Mouse (Mus musculus) frontal cortex, postnatal 36 days (tissue): ENCODE results near the gene Cnp.
A peak's percentile ranks its signal among the peaks of the same experiment; 100 is the strongest.
"Not testable (repeated sequence)": the region's sequence is repeated elsewhere in the genome, so short reads cannot be mapped to it uniquely, and the experiment has no call there.

Source experiments
- DNase-seq, 2 experiments: peaks; one replicate each; pipeline ENCODE4 v3.0.0; 2022; ENCODE audit warnings: low spot score in 2 of 2

The Cnp gene

DNA sequence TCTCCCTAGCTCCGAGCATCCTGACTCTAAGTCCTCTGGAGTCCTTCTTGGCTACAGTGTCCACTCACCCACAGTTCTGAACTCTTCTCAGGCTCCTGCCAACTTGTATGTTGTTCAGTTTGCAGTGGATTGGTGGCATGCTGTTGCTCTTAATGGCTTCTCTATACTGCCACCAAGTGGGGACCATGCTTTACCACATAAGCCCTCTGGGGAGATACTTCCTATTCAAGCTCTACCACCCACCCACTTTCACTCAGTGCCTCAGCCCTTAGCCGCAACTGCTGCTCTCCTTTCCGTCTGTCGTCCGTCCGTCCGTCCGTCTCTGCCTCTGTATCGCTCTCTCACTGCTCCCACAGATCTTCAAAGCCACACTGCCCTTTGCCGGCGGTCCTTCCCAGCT lies 19.1 kb upstream of the Cnp start:
- peak; percentile 20 to 58 for DNase-seq

DNA sequence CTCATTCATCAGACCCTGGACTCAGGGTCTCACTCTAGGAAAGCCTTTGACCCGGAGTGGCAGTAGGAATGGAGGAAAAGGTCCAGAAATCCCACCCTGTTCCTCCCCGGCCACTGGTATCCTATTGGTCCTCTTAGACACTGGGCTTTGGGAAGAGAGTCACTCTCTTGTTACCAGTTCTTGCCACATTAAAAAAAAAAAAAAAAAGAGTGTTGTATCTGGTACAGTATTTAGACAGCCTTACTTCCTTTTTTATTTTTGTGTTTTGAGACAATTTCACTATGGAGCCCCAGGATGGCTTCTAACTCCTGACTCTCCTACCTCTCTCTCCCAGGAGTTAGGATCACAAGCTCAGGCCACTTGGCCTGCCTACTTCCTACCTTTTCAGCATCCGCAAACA lies 17.1 kb upstream of the Cnp start:
- no peak for DNase-seq

DNA sequence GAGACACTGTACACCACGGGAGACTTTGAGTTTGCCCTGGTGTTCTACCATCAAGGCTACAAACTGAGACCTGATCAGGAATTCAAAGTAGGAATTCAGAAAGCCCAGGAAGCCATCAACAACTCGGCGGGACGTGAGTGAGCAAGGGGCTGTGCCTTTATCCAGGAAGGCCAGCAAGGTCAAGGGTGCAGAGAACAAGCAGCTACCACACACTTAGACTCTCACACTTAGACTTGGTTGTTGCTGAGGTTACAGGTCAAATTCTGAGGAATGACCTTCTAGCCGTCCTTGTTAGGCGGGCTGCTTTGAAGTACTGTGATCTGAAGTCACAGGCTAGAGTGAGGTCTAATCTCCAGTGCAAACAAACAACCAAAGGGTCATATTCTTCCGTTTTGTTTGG lies 15.2 kb upstream of the Cnp start:
- DNase-seq: no peak

DNA sequence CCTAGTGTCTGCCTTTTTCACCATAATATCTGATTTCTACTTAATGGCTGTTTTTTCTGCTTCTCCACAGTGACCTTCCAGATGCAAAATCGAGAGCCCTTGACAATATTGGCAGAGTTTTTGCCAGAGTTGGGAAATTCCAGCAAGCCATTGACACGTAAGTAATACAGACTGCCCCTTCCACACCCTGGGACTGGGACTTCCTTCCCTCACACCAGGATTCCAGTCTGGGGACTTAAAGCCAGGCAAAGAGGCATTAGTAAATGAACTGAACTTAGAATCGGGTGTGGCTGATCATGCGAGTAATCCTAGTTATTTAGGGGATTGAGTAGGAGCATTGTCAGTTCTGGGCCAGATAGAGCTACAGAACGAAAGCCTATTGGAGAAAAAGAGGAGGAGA lies 13.0 kb upstream of the Cnp start:
- no peak for DNase-seq

DNA sequence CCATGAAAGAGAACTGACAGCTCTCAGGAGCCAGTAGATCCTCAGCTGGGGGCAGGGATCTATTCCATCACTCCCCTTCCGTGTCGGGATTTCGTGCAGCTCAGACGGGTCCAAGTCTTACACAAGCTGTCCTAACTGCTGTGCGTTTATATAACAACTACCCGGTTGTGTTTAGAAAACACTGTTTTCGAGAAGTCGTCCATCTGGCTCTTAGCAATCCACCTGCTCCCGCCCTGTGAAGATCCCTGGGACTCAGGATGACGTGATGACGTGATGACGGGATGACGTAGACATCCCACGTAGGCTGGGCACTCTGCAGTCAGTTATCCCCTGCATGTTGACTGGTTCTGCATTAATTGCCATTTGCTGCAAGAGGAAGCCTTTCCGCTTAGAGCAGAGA lies 10.4 kb upstream of the Cnp start:
- peak; percentile 78 to 84 for DNase-seq

DNA sequence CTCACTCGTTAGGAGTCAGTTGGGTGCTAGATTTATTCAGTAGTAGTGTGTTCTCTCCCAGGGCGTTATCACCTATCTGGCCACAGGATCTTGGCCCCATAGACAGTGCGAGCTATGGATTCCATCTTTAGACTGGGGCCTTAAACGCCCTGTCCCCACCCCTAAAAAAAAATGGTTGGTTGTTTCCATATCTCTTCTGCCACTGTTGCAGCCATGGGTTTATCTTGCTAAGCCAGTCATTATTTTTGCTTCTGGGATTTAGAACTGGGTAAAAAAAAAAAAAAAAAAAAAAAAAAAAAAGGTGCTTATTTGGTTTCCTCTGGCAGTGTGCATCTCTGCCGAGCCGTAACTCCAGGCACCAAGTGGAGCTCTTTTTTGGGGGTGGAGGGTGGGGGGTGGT lies 10.0 kb upstream of the Cnp start:
- no peak for DNase-seq

DNA sequence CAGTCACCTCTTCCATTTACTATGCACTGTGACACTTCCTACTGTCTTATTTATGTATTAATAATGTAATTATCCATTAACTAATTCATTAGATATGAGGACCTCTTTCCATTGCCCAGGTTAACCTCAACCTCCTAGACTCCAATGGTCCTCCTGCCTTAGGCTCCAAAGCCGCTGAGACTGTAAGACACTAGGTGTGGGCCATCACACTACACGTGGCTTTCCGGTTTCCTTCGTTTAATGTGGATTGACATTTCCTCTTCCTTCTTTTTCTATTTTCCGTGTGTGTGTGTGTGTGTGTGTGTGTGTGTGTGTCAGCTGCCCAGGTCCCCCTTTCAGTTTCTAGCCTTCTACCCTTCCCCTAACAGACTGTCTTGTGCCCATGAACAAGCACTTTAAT lies 7.5 kb upstream of the Cnp start:
- no peak for DNase-seq

DNA sequence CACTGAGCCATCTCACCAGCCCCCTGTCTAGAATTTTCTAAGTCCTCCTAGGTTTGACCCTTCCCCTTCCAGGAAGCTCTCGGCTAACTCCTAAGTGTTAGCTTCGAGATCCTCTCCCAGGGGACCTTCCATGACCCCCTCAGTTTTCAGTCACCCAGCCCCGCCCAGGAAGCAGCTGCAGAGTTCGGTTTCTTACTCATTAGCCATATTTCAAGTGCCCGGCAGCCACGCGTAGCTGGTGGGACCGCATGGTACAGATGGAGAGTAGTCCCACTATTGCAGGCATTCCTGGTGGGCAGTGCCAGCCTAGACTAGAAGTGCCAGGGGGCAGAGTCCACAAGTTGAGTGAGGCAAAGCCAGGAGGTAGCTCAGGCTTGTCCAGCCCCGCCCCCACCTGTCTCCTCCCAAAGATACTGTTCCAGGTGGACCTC lies 6.9 kb upstream of the Cnp start:
- no peak for DNase-seq

DNA sequence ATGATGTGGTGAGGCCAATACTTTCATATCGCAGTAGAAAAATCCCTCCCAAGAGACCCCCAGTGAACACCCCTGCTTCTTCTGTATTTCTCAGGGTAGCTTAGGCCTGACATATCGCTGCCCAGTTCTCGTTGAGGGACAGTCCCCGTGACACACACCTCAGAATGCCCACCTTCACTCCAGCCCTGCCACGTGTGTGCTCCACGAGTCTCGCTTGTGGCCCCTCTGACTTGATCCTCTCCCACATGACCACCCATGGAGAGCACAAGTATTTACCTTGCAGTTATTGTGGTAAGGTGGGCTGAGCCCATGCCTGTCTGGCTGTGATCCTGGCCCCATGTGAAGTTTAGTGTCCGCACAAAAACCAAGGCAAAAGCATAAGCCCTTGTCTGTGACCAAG lies 6.0 kb upstream of the Cnp start:
- DNase-seq: no peak

DNA sequence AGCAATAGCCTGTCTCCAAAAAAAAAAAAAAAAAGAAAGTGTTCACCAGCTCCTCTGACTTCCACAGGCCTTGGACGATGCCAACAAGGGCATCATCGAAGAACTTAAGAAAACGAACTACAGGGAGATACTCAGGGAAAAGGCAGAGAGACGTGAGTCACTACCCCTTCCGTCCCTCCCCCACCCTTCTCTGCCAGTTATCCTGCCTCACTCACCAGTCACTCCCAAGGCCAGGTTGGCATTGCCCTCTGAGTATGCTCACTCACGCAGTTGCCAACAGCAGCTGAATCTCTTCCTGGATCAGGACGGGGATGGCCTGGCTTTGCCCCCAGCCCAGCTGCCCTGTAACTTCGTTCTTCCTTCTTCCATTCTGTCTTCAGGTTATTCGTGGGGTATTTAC lies 4.9 kb upstream of the Cnp start:
- no peak for DNase-seq

DNA sequence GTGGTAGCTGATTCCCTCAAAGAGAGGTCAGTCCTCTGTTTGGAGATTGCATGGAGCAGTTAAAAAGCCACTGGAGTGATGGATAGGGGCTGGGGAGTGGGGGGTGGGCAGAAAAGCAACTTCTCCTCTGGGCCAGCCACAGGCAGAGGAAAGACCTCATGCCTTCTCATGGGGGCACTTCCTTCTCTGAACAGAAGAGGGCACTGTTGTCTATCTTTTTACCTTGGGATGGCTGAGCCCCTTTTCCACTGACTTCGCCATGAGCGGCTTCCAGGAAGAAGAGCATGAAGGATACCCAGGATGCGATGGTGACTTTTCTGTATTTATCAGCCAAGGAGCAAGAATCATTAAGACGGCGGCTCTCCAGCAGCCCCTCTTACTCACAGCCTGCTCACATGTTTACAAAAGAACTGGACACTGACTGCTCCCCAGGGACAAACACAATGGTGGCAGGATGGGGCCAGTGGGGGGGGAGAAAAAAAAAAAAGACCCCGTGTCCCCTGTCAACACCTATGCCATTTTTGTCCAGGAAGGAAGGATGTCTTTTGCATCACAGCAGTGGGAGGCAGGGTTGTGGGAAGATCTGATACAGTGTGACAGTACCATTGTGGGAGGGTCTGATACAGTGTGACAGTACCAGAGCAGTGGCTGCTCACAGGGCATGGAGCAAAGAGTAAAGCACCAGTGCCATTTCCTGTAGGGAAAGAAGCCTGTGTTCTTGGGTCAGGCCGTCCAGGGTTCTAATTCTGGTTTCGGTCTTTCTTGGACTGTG lies 4.1 kb upstream of the Cnp start:
- DNase-seq: peak; percentile 81 to 89

DNA sequence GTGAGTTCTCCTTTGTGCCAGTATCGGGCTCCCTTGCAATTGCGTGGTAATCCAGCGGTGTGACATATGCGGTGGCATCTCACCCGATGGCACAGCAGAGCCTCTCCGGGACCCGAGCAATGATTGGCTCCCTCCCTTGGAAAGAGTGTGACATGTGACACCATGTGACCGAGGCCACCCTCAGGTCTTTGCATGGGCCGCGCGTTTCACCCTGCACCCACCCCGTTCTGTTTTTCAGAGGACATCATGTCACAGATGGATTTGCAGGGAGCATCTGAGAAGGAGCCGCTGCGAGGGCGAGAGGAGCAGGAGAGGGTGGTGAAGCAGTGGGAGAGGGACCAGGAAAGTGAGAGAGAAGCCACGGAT lies 3.5 kb upstream of the Cnp start:
- peak; percentile 50 to 66 for DNase-seq

DNA sequence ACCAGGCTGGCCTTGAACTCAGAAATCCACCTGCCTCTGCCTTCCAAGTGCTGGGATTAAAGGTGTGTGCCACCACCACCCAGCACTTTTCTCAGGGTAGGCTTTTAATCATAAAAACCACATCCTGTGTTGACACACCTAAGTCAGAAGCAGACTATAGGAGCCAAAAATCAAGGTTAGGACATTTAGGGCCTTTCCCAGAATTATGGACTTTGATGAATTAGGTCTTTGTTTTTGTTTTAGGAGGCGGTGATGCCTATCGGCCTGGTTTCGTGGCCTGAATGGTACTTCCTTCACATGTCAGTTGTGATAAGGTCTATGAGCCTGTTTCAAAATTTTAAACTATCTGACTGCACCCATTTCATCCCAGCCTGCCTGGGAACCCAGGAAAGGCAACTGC lies 516 bp upstream of the Cnp start:
- no peak for DNase-seq

DNA sequence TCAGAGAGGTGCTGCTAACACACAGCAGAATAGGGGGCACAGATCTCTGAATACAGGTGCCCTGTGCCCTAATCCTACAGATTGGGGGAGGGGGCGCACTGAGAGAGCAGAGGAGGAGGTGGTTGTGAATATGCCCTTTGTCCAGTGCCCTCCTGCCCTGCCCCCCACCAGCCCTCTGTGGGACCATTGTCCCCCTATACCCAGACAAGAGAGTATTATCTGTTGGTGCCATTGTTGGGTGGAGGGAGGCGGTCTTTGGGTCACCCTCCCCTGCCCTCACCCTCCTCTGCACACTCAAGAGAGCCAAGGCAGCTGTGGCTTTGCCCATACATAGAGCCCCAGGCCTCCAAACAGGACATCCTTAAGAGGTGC lies 766 bp downstream of the Cnp start:
- peak; percentile 43 to 45 for DNase-seq

DNA sequence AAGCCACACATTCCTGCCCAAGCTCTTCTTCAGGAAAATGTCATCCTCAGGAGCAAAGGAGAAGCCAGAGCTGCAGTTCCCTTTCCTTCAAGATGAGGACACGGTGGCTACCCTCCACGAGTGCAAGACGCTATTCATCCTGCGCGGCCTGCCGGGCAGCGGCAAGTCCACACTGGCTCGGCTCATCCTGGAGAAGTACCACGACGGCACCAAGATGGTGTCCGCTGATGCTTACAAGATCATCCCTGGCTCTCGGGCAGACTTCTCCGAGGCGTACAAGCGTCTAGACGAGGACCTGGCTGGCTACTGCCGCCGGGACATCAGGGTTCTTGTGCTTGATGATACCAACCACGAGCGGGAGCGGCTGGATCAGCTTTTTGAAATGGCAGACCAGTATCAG lies 1.6 kb downstream of the Cnp start:
- DNase-seq: no peak

DNA sequence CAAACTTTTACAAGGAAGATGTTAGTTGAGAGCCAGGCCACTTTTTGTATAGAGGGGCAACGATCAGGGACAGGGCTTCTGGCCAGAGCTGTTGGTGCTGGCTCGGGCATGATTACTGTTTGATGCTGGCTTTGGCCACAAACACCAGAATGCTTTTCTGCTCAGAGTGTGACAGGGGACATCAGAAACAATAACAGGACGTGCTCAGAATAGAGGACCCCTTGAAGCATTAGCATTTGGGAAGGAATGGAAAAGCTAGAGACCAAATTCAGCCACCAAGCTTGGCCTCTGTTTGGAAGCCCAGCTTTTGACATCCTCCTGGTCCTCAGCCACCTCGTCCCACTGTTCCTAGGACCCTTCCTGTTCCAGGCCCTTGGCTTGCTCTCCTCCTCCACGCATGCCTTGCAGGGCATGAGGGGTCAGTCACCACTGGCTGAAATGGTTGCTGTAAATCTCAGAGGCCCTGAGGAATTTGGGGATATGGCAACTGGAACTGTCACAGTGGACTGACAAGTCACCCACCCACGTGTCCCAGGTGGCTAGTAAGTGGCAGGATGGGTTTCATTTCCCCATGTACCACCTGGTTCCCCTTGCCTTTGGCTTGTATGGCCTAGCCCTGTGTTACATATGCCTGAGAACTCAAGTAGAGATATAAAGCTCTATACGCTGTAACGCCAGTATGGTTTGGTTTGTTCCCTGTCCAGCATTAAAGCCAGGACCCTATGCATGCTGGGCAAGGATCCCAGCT lies 3.3 kb downstream of the Cnp start:
- peak in 1 of 2 experiments; percentile 15 for DNase-seq

DNA sequence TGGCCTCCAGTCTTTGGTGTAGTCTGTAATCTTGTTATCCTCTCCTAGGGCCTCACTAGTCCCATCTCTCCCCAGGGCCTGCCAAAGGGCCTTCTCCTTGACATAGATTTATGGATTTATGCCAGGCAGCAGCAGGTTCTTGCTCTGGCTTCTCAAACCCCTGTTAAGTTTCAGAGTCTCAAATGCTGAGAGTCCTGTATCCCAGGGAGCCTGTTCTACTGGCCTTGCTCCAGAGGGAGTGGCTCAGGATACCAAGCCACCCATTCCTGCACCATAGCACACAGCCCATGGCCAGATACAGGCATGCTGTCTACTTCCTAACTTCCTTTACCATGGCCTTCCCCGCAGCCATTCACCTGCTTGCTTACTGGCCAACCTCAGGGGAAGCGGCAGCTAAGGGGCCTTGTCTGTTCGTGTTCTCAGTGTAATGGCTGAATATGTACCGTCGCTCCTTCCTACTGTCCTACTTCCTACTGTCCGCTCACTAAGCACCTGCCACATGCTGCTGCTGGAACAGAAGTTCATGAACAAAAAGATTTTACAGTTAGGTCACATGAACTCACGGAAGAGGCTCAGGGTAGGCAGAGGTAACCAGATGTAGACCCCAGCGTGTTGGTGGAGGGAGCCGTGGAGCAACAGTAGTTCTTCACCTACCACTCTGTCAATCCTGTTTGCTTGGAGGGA lies 4.6 kb downstream of the Cnp start:
- DNase-seq: no peak

DNA sequence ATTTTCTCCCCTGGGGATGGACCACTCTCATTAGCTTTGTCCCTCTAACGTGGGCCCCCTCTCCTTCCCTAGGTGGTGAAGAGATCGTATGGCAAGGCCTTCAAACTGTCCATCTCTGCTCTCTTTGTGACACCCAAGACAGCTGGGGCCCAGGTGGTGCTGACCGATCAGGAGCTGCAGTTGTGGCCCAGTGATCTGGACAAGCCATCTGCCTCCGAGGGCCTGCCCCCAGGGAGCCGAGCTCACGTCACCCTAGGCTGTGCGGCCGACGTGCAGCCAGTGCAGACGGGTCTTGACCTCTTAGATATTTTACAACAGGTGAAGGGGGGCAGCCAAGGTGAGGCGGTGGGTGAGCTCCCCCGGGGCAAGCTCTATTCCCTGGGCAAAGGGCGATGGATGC lies 5.6 kb downstream of the Cnp start:
- DNase-seq: no peak

DNA sequence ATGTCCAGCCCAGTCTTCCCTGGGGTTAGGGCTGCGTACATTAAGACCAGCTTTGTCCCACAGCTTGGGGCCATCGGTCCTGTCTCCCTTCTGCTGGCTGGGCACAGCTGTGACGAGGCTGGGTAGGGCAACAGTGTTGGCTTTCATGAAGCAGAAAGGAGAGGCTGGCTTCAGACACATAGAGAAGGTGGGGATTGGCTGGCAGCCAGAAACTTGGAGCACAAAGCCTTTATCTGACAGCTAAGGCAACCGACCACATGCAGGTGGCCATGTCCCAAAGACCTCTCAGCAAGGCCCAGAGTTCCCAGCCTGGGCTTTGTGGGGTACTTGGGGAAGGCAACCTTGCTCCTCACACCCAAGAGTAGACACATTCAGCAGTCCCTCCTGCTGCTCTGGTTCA lies 7.1 kb downstream of the Cnp start:
- DNase-seq: peak; percentile 36 to 37

DNA sequence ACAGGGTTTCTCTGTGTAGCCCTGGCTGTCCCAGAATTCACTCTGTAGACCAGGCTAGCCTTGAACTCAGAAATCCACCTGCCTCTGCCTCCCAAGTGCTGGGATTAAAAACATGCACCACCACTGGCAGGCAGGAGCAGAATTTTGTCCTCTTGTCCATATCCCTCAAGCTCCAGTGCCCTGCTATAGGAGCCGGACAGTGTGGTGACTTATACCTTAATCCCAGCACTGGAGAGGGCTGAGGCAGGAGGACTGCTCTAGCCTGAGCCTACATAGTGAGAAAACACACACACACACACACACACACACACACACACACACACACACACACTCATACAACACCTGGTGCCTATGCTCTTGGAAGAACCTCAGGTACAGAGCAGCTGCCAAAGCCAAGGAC lies 7.7 kb downstream of the Cnp start:
- DNase-seq: not testable (repeated sequence)

DNA sequence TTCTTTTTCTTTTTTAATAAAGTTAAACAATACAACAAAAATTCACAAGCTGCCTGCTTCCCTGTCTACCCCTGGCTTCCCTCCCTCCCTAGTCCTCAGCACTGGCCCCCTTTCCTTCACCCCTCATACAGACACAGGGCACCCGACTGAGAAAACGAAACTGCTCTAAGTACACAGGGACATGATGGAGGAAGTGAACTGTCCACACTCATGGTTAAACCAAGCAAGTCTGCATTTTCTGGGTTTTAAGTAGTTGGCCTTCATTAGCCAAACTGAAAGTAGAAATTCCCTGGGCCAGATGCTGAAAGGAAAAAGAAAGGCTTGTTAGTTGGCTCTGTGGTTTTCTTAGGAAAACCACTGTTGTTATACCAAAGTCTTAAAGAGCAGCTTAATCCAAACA lies 8.1 kb downstream of the Cnp start:
- DNase-seq: no peak

DNA sequence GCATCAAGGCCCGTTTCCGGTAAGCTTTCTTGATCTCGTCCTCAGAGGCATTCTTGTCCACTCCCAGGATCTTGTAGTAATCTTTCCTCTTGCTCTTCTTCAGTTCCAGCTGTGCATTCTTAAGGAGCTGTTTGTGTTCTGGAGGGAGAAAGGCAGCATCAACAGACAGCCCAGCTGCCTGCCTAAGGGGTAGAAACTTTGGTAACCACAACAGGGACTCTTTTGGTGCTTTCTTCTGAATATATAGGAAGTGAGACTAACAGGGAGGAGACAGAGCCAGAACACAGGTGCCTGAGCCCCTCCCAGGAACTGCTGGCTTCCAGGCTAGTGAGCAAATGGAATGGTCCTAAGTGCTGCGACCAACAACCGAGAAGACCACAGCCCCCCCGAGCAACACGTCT lies 9.9 kb downstream of the Cnp start:
- DNase-seq: no peak

DNA sequence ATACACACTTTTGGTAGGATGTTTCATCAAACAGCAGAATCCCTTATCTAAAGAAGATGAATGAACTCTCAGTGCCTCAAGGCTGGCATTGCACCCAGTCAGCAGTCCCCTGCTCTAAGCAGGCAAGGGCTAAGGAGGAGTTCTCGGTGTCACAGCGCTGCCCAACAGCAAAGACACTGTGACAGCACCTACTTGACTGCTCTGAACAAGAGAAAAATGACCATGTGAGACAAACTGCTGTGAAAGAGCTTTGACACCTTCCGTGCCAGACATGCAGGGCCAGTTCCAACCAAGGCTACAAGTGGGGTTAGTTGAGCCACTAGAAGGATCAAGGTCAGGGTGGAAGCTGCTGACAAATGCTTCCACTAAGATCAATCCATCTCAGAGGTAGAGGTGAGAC lies 10.4 kb downstream of the Cnp start:
- DNase-seq: no peak
